Mouse (Mus musculus) Muller cell, postnatal 12 days (primary cell): ENCODE data around the gene Zfp423.

Experiments used
- DNase-seq: peaks from one replicate; pipeline ENCODE4 v3.0.0-alpha.2; 2015; ENCODE audit errors: inconsistent ontology term

Gene Zfp423

DNA sequence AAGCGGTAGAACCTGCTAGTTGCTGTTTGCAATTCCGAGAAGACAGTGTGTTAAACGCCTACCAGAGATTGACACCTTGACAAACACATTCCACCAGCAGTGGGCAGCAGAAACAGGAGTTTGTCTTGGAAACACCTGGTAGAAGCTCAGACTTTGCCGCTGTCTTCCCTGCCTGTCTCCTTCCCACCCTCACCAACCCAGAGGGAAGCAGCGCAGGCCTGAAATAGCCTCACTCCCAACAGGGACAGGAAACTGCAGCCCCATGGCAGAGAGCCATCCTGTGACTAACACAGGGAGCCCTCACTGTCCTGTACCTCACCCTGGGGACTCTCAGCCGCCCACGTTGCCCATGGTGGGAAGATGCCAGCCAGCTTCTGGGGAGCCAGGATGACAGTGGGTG, 340.3 kb downstream of the Zfp423 start:
- DNase-seq: peak; percentile 84

DNA sequence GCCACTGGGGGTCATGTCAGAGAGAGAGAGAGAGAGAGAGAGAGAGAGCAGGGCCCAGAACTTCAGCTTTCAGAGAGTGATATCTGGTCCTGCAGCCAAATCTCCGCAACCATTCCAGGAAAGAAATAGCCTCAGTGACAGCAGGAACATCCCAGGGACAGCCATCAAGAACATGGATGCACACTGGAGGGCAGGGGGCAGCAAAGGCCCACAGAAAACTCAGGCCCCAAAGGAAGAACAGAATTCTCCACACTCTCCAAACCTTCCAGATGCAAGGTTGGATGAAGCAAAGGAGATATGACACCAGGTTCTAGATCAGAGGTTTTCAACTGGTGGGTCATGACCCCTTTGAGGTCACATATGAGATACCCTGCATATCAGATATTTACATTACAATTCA, 345.7 kb downstream of the Zfp423 start:
- DNase-seq: no peak
